Mouse (Mus musculus): Measurements from ENCODE around the gene Dok5.

GRCm38 (mm10) chr2:170743521-170743920 is 11.9 kb downstream of the Dok5 start:
- TF ChIP-seq CTCF (IDR thresholded peaks at IDR 0.05; ENCODE audit: low read depth, low read length) (no peak), POLR2A (IDR thresholded peaks at IDR 0.05; ENCODE audit: borderline replicate concordance, low read depth, low read length) (no peak)
